Mouse (Mus musculus) kidney, embryonic 16.5 days (tissue): ENCODE measurements around the gene Syce3. TPM values are rescaled to one million over a fixed set of nuclear protein-coding genes. Genes with fewer than 3 reads are reported as not detected.

ENCODE experiments used
- ATAC-seq: fragments of 200-750 bp; cut with Nextera tagmentation; 2 replicates; pipeline ENCODE4 v1.8.0; 2017; ENCODE audit warnings: moderate TSS enrichment; ENCODE audit not compliant: low FRiP score, low TSS enrichment
- H3K27ac ChIP-seq: fragments of 300-500 bp; sonication (generic); 2 replicates; pipeline ENCODE4 v1.5.1; 2014; ENCODE audit warnings: low read length
- H3K27me3 ChIP-seq: fragments of 300-500 bp; sonication (generic); 2 replicates; pipeline ENCODE4 v1.6.1; 2014; ENCODE audit warnings: low read length, control low read depth, mixed read lengths; ENCODE audit not compliant: insufficient read depth
- H3K36me3 ChIP-seq: fragments of 300-500 bp; sonication (generic); 2 replicates; pipeline ENCODE4 v1.6.1; 2014; ENCODE audit warnings: low read length, control low read depth, mixed read lengths; ENCODE audit not compliant: insufficient read depth
- H3K4me1 ChIP-seq: fragments of 300-500 bp; sonication (generic); 2 replicates; pipeline ENCODE4 v1.6.1; 2014; ENCODE audit warnings: low read length, control low read depth, mixed read lengths; ENCODE audit not compliant: insufficient read depth
- H3K4me2 ChIP-seq: fragments of 300-500 bp; sonication (generic); replicated peaks from 2 replicates; pipeline ENCODE4 v1.6.1; 2014; ENCODE audit warnings: low read depth, low read length
- H3K4me3 ChIP-seq: fragments of 300-500 bp; sonication (generic); 2 replicates; pipeline ENCODE4 v1.5.1; 2014; ENCODE audit warnings: mild to moderate bottlenecking, low read length
- H3K9ac ChIP-seq: fragments of 300-500 bp; sonication (generic); replicated peaks from 2 replicates; pipeline ENCODE4 v1.6.1; 2014; ENCODE audit warnings: low read length
- H3K9me3 ChIP-seq: fragments of 300-500 bp; sonication (generic); 2 replicates; pipeline ENCODE4 v1.6.1; 2016; ENCODE audit warnings: low read length, control low read depth
- WGBS: fragments of 180-500 bp; shearing (Covaris S2); extraction: QIAGEN DNeasy Blood & Tissue Kit; methylation state at CpG from one replicate; pipeline ENCODE4 v1.1.7; 2014; 5-methylcytosine and 5-hydroxymethylcytosine counted together
- polyA plus RNA-seq: library from polyadenylated mRNA; unstranded; fragments of >200 nt; fragmentation: Nextera tagmentation; extraction: Ambion mirVana; gene quantifications from 2 replicates; pipeline ENCODE4 v1.2.1, GENCODE M21; 2015

Gene Syce3
- polyA plus RNA-seq, 1 experiment from 2014 or later, result not detected

DNA sequence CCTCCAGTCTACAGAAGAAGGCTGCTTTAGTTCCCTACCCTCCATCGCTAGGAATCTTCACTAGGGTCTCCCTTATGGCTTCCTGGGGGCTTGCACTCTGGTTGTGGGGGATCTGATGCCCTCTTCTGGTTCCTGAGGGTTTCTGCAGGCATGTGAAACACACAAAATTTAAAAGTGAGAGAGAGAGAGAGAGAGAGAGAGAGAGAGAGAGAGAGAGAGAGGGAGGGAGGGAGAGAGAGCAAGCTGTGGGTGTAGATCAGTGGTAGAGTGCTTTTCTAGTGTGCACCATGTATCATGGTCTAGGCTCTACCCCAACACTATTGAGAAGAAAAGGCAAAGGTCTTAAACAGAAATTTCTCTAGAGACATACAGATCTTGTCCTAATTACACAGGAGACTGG is 68.6 kb downstream of the Syce3 start:
- no peak overlapping the region for H3K27ac ChIP-seq
- H3K4me1 ChIP-seq, result no peaks in the 10 kb centered on the region
- no peaks in the 10 kb centered on the region for H3K27me3 ChIP-seq
- H3K4me3 ChIP-seq, result no peak overlapping the region
- H3K36me3 ChIP-seq, result no peaks in the 10 kb centered on the region
- WGBS, result 22% methylated on average over 1 of the region's 1 CpGs
- no peaks in the 10 kb centered on the region for H3K9me3 ChIP-seq
- no peak for ATAC-seq
- H3K4me2 ChIP-seq, result no peak overlapping the region
- H3K9ac ChIP-seq, result no peak overlapping the region

Other genes with a start within 250 kb of the Syce3 start
- 184 and 188 TPM in 2 replicates for gene Plxnb2, start 229.7 kb downstream of the Syce3 start, polyA plus RNA-seq
- 20.4 and 21.9 TPM in 2 replicates for gene Dennd6b, start 214.0 kb downstream of the Syce3 start, polyA plus RNA-seq
- 24.0 and 26.7 TPM in 2 replicates for gene Ppp6r2, start 198.9 kb downstream of the Syce3 start, polyA plus RNA-seq
- gene Sbf1, start 95.2 kb downstream of the Syce3 start, polyA plus RNA-seq, result 49.3 and 52.0 TPM in 2 replicates
- gene Adm2, start 87.8 kb downstream of the Syce3 start, polyA plus RNA-seq, result 0.98 and 1.5 TPM in 2 replicates
- gene Miox, start 76.1 kb downstream of the Syce3 start, polyA plus RNA-seq, result 17.0 and 28.6 TPM in 2 replicates
- 68.3 and 79.0 TPM in 2 replicates for gene Lmf2, start 54.8 kb downstream of the Syce3 start, polyA plus RNA-seq
- 165 and 175 TPM in 2 replicates for gene Ncaph2, start 54.8 kb downstream of the Syce3 start, polyA plus RNA-seq
- 9.7 and 11.8 TPM in 2 replicates for gene Sco2, start 36.7 kb downstream of the Syce3 start, polyA plus RNA-seq
- 0.94 and 1.9 TPM in 2 replicates for gene Tymp, start 33.5 kb downstream of the Syce3 start, polyA plus RNA-seq
- 1.1 and 1.6 TPM in 2 replicates for gene Odf3b, start 31.2 kb downstream of the Syce3 start, polyA plus RNA-seq
- 0.04 TPM in 1 of 2 replicates, not detected in the other for gene Klhdc7b, start 25.6 kb downstream of the Syce3 start, polyA plus RNA-seq
- gene Cpt1b, start 15.4 kb upstream of the Syce3 start, polyA plus RNA-seq, result 7.4 and 8.1 TPM in 2 replicates
- 2.8 and 5.0 TPM in 2 replicates for gene C730034F03Rik, start 19.1 kb upstream of the Syce3 start, polyA plus RNA-seq
- 0.33 TPM in 1 of 2 replicates, not detected in the other for gene Gm44502, start 19.2 kb upstream of the Syce3 start, polyA plus RNA-seq
- gene Chkb, start 19.4 kb upstream of the Syce3 start, polyA plus RNA-seq, result 57.6 and 64.3 TPM in 2 replicates
- 0.92 and 1.1 TPM in 2 replicates for gene Mapk8ip2, start 43.4 kb upstream of the Syce3 start, polyA plus RNA-seq
- gene Arsa, start 66.9 kb upstream of the Syce3 start, polyA plus RNA-seq, result 19.2 and 21.1 TPM in 2 replicates
- gene Shank3, start 89.1 kb upstream of the Syce3 start, polyA plus RNA-seq, result 1.8 and 2.9 TPM in 2 replicates
- gene Acr, start 157.8 kb upstream of the Syce3 start, polyA plus RNA-seq, result 0.15 TPM in 1 of 2 replicates, not detected in the other
- gene Rabl2, start 181.4 kb upstream of the Syce3 start, polyA plus RNA-seq, result 56.1 and 59.5 TPM in 2 replicates